Mouse (Mus musculus) testis, postnatal 10 days (tissue): Measurements from ENCODE around the gene Pigm.
A peak's percentile ranks its signal among the peaks of the same experiment; 100 is the strongest.

Source experiments
- DNase-seq: peaks from one replicate; pipeline ENCODE4 v3.0.0; 2021; ENCODE audit warnings: low spot score

Pigm gene

GRCm38 (mm10) chr1:172413491-172414230, 37.3 kb downstream of the Pigm start:
- no peak for DNase-seq

GRCm38 (mm10) chr1:172414231-172414585, 37.9 kb downstream of the Pigm start:
- DNase-seq, result no peak

GRCm38 (mm10) chr1:172415061-172415460, 38.7 kb downstream of the Pigm start:
- no peak for DNase-seq

- no peak for DNase-seq
These were observed 41.8 kb downstream of the Pigm start for GRCm38 (mm10) chr1:172418173-172418572.

GRCm38 (mm10) chr1:172418642-172419041, 42.3 kb downstream of the Pigm start:
- no peak for DNase-seq

- DNase-seq, result no peak
These were observed 43.8 kb downstream of the Pigm start for GRCm38 (mm10) chr1:172420181-172420580.

DNA sequence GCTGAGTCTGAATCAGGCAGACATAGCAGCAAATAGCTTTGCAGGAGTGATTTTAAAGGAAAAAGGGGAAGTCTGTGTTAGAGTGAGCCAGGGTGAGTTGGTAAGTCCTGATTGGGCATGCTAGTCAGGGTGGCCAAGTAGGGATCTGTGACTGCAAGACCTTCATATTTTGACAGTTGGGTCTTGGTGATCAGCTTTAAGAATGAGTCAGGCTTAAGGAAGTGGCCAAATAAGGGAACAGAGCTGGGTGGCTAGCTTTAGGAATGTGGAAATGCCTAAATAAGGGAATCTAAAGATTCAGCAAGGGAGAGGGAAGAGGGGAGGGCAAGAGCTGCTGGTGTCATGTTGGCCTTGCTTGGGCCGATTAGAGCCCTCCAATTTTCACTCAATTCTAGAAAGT, 47.0 kb downstream of the Pigm start:
- no peak for DNase-seq

- DNase-seq, result no peak
These were observed 50.1 kb downstream of the Pigm start for GRCm38 (mm10) chr1:172426419-172426818.

DNA sequence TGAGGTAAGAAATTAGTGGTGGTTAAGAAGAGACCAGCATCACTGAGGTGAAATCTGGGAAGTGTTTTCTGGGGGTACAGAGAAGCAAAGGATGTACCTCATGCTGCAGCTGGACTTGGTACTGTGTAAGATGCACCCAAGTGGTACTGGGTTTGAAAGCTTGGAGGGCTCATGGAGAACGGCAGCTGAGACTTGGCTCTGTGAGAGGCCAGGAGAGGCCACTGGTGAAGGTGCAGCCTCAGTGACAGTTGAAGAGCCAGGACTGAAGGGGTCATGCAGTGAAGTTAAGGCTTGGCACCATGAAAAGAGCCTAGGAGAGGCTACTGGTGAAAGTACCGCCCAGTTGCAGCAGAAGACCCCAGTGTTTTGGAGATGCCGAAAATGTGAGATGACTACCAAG, 51.5 kb downstream of the Pigm start:
- DNase-seq, result no peak

GRCm38 (mm10) chr1:172428614-172429013, 52.3 kb downstream of the Pigm start:
- peak; percentile 29 for DNase-seq

GRCm38 (mm10) chr1:172430731-172431220, 54.4 kb downstream of the Pigm start:
- peak; percentile 40 for DNase-seq

- DNase-seq, result peak; percentile 47
These were observed 55.7 kb downstream of the Pigm start for GRCm38 (mm10) chr1:172431836-172432586.

- DNase-seq, result peak; percentile 29
These were observed 56.2 kb downstream of the Pigm start for GRCm38 (mm10) chr1:172432587-172432955.

DNA sequence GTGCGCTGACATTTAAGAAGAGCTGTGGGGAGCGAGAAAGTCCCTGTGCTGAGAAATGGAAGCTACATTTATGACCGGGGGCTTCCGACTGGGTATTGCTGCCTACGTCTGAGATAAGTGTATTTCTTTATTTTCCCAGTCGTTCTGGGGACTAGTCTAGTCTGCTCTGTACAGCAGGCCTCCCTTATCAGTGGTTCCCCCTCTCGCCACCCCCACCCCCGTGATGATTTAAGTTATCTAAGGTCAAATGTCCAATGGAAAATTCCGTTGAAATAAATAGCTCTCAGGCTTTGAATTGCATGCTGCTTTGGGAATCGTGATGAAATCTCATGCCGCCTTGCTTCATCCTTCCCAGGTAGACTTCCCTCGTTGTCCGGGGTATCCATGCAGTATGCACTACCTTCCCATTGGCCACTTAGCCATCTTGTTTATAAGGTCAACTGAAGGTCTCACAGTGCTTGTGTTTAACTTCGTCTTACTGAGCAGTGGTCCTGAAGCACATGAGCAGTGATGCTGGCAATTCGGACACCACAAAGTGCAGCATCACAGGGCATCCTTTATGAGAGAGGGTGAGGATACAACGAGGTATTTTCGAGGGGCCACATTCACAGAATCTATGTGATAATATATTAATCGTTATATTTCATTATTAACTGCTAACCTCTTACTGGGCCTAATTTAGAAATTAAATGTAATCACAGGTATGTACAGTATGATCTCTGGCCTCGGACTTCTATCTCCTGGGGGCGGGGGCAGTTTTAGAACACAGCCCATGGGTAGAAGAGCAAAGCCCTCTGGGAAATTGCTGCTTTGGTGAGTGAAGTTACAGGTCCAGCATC, 56.9 kb downstream of the Pigm start:
- DNase-seq, result peak; percentile 18
